Mouse (Mus musculus) skeletal muscle tissue, adult 2 months (tissue): ENCODE data around the gene Slc6a16.
"Not testable (repeated sequence)": the region's sequence is repeated elsewhere in the genome, so short reads cannot be mapped to it uniquely, and the experiment has no call there.

ENCODE experiments used
- DNase-seq: peaks from one replicate; pipeline ENCODE4 v3.0.0-alpha.2; 2012; ENCODE audit warnings: low read depth, low spot score

Gene Slc6a16

DNA sequence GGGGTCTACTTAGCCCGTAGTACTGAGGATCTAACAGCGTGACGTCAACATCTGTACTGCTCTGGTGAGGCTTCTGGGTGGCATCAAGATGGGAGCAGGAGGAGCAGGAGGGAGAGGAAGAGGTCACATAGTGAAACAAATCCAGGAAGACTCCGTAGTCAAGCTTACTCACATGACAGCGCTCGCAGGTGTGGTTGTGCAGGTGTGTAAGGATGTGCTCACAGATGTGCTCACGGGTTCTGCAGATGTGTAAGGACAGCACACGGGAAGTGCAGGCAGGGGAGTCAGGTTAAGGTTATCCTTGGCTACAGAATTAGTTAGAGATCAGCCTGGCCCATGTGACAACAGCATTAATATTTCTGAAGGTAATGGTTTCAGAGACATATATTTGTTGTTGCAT, 12.9 kb downstream of the Slc6a16 start:
- DNase-seq = no peak

DNA sequence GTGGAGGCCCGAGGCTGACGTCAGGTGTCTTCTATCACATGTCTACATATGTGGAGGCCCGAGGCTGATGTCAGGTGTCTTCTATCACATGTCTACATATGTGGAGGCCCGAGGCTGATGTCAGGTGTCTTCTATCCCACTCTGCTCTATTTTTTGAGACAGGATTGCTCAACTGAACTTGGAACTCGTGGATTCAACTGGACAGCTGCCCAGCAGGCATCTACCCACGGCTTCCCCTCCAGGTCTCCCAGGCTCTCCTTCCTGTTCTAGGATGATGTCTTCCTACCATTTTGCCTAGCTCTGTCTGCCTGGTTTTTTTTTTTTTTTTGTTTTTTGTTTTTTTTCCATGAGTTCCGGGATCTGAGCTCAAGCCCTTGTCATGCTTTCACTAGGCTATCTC, 14.9 kb downstream of the Slc6a16 start:
- DNase-seq = not testable (repeated sequence)

DNA sequence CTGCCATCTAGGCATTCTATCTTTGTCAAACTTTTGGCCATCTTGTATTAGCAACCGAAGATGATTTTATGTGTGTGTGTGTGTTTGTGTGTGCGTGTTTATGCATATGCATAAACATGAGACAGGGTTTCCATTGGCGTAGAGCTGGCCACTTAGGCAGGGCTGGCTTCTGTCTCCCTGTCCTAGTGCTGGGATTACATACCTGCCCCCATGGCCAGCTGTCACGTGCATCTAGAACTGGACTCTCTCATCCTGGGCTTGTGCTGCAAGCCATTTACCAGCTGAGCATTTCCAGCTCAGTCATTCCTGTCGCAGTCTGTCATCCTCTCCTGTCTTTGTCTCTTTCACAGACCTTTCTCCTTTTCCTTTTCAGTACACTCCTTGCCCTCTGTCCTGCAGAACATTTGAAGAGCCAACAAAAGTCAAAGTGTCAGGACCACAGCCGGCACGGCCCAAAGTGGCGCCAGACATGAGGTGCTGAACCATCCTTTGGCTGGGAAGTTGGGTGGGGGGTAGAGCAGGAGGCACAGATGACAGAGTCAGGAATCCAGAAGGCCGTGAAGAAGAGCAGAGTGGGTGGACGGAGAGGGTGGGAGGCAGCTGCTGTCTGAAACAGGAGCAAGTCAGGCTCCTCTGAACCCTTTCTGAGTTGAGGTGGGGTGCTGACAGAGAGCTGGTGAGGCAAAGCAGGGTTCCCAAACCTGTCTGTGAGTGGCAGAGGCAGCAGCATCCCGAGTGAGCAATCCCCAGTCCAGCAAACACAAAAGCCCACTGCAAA, 16.4 kb downstream of the Slc6a16 start:
- no peak for DNase-seq

DNA sequence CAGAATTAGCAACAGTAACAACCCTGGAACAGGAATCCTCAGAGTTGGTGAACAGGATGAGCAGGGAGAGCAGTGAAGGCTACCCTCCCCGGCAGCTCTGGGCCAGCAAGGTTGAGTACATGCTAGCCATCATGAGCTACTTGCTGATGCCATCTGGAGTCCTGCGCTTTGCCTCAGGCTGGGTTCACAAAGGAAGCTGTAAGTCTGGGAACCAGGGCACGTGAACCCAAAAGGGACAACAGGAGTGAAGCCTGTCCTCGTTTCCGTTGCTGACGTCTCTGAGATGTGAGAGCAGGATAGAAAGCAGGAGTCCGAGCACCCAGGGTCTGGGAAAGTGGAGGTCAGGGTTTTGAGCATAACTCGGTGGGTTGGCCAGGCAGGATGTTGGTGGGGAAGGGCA, 18.4 kb downstream of the Slc6a16 start:
- no peak for DNase-seq

DNA sequence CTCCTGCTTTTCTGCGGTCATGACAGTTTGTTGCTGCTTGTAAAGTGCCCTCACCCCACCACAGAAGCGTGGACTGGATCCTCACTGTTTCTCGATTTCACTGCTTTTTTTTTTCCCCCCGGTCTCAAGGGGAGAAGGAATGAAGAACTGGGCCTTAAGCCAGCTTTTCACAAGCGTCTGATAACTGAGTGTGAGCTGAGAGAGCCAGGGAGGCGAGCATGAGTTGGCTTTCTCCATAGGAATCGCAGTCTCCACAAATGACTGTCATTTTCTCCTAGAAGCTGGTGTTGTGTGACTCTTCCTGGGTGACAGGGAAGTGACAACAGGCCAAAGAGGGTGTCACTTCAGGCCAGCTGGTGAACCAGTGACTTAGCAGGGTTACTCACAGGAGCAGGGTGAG, 21.4 kb downstream of the Slc6a16 start:
- DNase-seq = no peak

DNA sequence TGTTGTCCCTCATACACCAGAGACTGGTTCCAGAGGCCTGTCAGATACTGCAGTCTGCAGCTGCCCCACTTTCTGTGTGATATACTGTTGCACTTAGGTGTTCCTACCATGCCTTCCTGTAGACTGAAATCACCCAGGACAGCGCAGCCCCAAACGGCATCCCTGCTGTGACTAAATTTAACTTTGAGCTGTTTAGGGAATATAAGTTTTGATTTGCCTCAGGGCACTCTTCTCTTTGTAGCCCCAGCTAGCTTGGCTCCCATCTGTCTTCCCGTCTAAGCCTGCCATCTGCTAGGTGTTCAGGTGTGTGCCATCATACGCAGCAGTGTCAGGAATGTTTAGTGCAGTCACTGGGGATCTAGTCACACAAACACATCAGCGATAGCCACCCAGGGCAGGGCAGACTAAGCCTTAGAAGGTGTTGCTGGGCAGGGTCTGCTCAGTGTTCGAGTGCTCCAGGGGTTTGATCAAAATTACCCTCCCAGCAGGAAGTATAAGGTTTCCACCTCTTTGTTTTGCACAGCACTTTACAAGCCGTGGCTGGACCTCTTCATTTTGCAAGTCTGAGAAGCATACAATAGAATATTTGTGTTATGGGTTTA, 22.2 kb downstream of the Slc6a16 start:
- DNase-seq = no peak

DNA sequence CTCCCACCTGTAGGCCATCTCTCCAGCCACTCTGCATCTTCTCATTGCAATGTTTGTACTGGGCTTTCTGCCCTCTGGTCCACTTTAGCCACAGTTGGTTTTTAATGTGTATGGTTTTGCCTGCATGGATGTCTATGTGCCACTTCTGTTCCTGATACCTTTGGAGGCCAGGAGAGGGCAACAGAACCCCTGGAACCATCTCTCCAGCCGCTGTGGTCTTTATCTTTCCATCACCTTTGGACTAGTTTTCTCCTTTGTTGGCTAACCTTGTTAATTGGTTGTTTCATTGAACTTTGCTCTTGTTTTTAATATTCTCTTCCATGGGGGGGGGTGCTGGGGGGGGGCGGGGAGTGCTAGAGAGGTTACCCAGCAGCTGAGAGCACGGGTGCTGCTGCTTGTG, 23.5 kb downstream of the Slc6a16 start:
- DNase-seq = no peak

DNA sequence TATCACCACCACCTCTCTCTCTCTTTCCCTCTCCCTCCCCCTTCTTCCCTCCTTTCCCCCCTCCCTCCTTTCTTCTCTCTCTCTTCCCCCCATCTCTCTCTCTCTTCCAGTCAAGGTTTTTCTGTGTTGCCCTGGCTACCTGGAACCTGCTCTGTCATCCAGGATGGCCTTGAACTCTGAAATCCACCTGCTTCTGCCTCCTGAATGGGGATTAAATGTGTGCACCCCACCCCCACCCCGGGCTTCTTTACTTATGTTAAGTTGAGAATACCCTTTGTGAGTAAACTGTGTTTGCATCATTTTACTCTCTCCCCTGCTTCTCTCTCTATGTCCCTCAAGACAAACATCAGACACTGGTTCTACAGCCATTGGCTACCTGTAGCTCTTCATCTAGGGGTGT, 24.6 kb downstream of the Slc6a16 start:
- DNase-seq = no peak

DNA sequence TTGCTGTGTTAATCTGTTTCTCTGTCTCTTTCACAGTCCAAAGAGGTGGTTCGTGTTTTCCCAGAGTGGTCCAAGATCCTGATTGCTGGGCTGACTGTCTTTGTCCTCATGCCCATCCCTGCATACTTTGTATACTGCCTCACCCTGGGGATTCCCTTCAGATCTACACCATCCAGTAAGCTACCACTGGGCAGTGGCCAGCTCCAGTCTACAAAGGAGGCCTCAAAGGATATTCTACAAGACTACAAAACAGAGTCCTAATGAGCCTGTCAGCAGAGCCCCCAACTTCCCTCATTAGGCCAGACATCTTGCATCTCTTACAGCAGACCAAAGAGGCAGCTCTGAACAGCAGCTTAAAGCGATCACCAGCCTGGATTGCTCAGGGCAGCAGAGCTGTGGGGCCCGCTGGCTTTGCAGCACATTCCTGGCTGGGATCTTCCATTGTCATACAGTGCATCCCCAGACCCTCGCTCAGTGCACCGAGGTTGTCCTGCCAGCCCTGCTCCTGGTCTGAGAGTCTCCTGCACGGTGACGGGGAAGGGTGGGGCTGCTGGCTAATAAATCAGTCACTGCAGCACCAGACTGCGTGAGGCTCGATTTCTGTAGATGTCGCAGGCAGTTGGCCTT, 32.0 kb downstream of the Slc6a16 start:
- DNase-seq = no peak

DNA sequence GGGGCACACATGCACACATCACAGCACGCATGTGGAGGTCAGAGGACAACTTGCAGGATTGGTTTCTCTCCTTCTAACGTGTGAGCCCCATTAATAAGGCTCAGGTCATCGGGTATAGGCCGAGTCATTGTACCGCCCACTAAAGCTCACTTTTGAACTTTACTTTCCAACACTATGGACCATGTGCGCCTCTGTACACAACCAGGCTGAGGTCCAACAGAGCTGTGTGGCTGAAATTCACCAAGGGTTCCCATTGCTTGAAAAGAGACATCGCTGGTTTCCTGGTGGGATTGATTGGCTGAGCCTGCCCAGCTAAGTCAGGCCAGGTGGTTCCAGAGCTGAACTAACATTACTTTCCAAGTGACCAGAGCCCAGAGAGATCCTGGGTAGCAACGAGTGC, 32.8 kb downstream of the Slc6a16 start:
- no peak for DNase-seq

DNA sequence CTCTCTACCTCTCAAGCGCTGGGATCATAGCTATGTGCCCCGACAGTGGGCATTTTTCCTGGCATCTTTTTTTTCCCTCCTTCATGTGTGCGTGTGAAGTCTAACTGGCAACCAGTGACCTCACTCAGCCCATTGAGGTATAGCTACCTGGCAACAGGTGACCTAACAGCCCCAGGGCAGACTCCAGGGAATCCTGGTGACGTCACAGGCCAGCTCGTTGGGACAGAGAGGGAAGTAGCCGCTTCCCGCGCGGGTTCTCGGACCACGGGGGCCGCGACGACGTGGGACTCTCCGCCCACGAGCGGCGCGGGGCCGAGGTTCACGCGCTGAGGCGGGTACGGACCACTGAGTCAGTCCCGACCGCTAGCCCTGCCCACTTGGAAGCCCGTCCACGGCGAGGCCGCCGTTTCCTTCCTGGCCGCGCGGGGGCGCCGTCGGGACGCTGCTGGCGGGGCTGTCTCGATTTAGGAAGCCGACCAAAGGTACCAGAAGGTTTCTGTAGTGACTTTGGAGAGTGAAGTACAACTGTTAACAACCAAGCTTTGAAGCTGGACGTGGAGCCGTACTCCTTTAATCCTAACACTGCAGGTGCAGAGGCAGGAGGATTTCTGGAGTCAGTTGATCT, 36.4 kb downstream of the Slc6a16 start, which contains the start of gene Slc6a21:
TSS of gene Slc6a21 (plus strand) at position 378 of the 625 bp plus-strand sequence.
- peak; percentile 56 for DNase-seq

DNA sequence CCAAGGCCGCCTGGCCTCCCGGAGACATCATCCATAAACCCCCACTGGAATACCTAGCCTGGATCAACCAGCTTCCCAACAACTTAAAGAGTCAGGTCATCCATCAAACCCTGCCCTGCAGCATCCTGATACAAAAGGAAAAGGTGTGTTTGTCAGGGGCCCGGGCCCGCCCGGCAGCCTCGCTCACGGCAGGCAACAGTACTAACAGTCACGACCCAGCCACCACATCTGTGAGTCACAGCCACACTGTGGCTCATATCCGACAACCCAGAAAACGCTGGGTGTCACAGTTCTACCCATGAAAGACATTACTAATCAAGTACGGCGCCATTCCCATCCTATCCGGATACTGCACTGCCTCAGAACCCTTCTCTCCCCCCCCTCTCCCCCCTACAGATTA, 45.6 kb downstream of the Slc6a16 start:
- no peak for DNase-seq

DNA sequence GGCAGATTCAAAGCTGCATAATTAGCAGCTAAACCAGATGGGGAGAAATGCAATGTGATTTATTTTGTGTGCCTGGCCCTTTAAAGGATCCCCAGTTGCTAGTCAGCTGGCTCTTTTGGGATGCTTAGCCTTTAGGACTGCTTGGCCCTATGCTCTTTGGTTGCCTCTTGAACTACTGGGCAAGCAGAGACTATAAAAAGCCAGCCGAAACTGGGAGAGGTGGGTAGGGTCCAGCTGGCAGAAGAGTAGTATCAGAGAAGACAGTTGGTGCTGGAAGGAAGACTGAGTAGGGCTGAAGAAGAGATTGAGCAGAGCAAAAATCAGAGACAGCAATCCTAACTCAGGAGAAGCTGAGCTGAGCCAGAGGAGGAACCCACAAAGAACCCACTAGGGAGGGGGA, 55.7 kb downstream of the Slc6a16 start:
- peak; percentile 79 for DNase-seq

DNA sequence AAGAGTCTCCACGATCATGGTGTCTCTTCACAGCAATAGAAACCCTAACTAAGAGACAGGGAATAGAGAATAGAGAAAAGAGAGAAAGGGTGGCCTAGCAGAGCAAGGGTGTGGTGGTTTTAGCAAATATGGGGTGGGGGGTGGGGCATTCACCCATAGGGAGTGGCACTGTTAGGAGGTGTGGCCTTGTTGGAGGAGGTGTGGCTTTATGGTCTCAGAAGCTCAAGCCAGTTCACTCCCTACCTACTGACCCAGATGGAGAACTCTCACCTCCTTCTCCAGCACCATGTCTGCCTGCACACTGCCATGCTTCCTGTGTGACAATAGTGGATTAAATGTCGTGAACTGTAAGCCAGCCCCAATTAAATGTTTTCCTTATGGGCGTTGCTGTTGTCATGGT, 56.7 kb downstream of the Slc6a16 start:
- no peak for DNase-seq

DNA sequence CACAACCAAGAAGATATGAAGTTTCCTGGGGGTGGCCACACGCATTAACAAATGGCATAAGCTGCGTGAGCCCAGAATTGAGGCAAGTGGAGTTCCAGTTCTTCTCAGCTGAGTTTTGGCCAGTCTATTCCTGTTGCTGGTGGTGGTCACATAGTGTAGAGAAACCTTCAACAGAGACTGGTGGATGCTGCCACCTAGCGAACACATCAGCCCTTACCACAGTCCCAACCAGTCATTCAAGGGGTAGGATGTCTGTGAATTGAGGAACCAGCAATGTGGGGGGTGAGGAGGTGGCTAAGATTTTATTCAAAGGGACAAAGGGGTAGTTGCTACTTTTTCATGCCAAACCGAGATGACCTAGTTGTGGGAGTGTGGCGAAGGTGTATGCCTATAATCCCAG, 58.9 kb downstream of the Slc6a16 start:
- peak; percentile 54 for DNase-seq

DNA sequence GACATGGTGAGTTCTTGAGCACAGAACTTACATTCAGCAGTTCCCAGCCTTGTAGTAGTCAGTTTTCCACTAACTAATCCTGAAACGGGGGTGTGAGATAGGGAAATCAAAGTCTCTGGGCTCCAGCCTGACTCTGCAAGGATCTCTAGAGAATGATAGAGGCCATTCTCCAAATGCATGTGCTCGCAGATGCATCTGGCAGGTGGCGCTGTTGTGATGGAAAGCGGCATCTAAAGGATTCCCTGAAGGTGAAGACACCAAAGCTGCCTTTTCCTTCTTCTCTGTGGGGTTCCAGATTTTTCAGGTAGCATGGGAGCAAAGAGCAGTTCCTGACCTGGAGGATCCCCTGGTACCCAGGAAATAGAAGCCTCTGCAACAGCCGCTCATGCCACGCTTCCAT, 59.4 kb downstream of the Slc6a16 start:
- peak; percentile 27 for DNase-seq

DNA sequence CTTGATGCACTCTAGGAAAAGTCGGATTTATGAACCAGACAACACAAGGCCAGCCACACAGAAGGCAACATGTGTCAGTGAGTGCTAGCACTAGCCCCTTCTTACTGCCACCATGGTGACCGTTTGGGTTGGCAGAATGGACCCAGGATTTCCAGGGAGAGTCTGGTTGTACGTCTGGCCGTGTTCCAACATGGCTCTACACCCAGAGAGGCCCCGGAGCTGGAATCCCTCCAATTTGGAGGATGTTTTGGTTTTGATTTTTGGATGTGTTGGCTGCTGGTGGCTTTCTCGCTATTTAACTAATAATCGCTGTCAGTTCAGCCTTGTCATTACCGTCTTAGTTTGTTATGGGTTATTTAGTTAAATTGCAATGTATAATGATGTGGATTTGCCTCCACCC, 61.7 kb downstream of the Slc6a16 start:
- DNase-seq = no peak

DNA sequence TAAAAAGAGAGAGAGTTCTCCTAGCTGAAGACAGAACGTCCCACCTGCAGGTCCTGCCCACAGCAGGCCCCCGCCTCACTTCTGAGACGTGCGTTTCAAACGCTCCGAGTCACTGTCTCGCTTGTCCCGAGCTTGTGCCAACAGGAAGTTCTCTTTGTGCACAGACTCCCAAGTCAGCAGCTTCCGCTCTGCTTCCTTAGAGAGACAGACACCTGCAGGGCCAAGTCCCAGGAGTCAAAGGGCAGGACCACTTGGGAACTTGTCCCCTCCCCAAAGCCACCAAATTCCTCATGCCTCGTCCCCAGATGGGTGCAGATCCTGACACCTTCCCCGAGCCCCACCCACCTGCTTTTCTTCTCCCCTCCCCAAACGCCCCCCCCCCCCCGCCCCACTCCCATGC, 64.0 kb downstream of the Slc6a16 start:
- no peak for DNase-seq

DNA sequence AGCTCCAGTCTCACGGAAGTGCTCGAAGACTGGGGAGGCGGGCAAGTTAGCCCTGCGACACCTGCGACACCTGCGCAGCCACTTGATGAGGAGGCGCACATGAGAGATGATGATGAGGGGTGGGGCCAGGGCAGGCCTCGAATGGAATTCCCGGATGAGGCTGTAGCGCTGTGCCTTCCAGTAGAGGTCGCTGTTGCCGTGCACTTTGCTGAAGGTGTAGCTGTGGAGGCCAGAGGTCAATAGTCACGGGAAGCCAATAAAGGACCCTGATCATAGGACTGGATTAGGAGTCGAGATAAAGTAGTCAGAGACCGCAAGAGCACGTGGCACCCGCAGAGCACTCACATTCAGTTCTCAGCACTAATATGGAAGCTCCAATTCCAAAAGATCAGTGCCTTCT, 64.4 kb downstream of the Slc6a16 start:
- peak; percentile 35 for DNase-seq

DNA sequence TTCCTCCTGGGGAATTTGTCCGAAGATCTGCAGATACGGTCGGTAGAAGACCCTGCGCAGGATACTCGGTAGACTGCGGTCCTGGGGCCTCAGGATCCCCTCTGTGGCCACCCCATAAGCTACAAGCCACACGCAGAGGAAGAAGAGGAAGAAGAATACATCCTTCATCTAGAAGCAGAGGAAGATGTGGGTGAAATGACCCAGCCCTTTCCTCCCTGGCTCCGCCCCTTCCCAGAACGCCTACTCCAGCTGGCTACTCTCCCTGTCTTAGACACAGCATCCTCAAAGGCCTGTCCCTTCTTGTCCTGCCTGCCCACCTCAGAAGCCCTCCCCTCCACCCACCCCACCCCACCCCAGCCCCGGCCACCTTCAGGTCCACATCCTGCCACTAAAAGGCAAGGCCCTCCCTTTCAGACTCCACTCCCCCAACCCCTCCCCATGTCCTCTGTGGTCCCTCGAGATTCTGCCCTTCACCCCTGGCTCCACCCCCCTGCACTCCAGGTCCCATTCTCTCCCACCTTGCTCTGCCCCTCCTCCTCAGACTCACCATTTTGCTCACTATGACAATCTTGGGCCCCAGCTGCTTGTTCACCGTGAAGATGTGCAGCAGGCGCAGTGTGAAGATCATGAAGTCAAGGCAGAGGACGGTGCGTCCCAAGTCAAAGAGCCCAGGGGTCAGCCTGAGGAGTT, 67.8 kb downstream of the Slc6a16 start:
- DNase-seq = no peak

DNA sequence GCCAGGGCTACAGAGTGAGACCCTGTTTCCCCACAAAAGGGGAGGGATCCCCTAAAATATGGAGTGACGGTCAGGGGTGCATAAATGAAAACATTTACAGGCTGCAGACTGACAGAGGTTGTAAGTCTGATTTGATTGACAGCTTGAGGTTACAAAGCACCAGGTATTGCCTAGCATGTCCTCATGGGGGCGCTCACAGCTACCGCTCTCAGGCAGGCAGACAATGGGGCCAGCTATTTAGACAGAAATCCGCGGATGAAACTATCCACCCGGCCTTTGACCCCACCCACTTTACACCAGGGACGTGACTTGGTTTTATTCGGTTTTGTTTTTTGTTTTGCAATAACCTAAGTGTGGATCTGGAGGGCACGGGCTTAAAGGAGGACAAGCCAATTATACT, 68.6 kb downstream of the Slc6a16 start:
- DNase-seq = peak; percentile 39

DNA sequence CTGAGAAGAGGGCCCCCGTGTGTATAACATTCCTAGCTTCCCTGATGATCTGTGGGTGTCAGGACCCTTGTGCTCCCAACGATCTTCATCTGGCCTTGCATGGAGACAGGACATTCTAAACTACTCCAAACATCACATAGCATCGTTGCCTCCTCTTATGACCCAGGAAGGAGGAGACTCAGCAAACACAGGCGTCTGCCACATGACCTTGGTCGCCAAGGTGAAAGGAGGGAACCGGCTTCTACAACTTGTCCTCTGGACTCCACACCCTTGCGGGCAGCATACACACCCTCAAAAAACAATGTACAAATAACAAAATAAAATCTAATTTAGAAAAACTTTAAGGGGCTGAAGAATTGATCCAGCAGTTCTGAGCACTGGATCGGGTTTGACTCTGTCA, 71.1 kb downstream of the Slc6a16 start:
- no peak for DNase-seq
